Mouse (Mus musculus) neural tube, embryonic 11.5 days (tissue): ENCODE measurements around the gene Ccdc116. TPM values are rescaled to one million over a fixed set of nuclear protein-coding genes. Genes with fewer than 3 reads are reported as not detected.
A peak's percentile ranks its signal among the peaks of the same experiment; 100 is the strongest.

Experiments
- ATAC-seq: fragments of 200-750 bp; cut with Nextera tagmentation; 2 replicates; pipeline ENCODE4 v1.8.0; 2017; ENCODE audit warnings: moderate number of reproducible peaks, mild to moderate bottlenecking, moderate TSS enrichment, moderate library complexity; ENCODE audit not compliant: insufficient read depth, low FRiP score, low TSS enrichment
- DNase-seq: peaks from one replicate; pipeline ENCODE4 v3.0.0-alpha.2; 2015; ENCODE audit warnings: low spot score
- H3K27ac ChIP-seq: fragments of 300-500 bp; sonication (generic); 2 replicates; pipeline ENCODE4 v1.5.1; 2014; ENCODE audit warnings: low read depth, mild to moderate bottlenecking, low read length
- H3K27me3 ChIP-seq: fragments of 300-500 bp; sonication (generic); 2 replicates; pipeline ENCODE4 v1.6.1; 2014; ENCODE audit warnings: mild to moderate bottlenecking, low read length, mixed read lengths; ENCODE audit not compliant: control insufficient read depth, insufficient read depth
- H3K36me3 ChIP-seq: fragments of 300-500 bp; sonication (generic); 2 replicates; pipeline ENCODE4 v1.6.1; 2014; ENCODE audit warnings: mild to moderate bottlenecking, low read length, moderate library complexity, mixed read lengths; ENCODE audit not compliant: control insufficient read depth, insufficient read depth
- H3K4me1 ChIP-seq: fragments of 300-500 bp; sonication (generic); 2 replicates; pipeline ENCODE4 v1.6.1; 2014; ENCODE audit warnings: low read length, mixed read lengths; ENCODE audit not compliant: control insufficient read depth, insufficient read depth
- H3K4me2 ChIP-seq: fragments of 300-500 bp; sonication (generic); 2 replicates; pipeline ENCODE4 v1.6.1; 2014; ENCODE audit warnings: low read depth, mild to moderate bottlenecking, moderate library complexity
- H3K4me3 ChIP-seq: fragments of 300-500 bp; sonication (generic); 2 replicates; pipeline ENCODE4 v1.5.1; 2014; ENCODE audit warnings: low read depth, low read length
- H3K9ac ChIP-seq: fragments of 300-500 bp; sonication (generic); 2 replicates; pipeline ENCODE4 v1.6.1; 2014; ENCODE audit warnings: mild to moderate bottlenecking, low read length
- H3K9me3 ChIP-seq: fragments of 300-500 bp; sonication (generic); 2 replicates; pipeline ENCODE4 v1.6.1; 2016; ENCODE audit warnings: low read length; ENCODE audit not compliant: control insufficient read depth
- WGBS: fragments of 180-500 bp; shearing (Covaris S2); extraction: QIAGEN DNeasy Blood & Tissue Kit; methylation state at CpG from one replicate; pipeline ENCODE4 v1.1.7; 2014; 5-methylcytosine and 5-hydroxymethylcytosine counted together
- polyA plus RNA-seq: library from polyadenylated mRNA; unstranded; fragments of >200 nt; fragmentation: Nextera tagmentation; extraction: Ambion mirVana; gene quantifications from 2 replicates; pipeline ENCODE4 v1.2.1, GENCODE M21; 2014

The Ccdc116 gene
- polyA plus RNA-seq, 1 experiment from 2014 or later, result 0.97 TPM

GRCm38 (mm10) chr16:17137355-17137754 lies 9.7 kb downstream of the Ccdc116 start:
- H3K27ac ChIP-seq, result no peak overlapping the region
- DNase-seq (no peak), ATAC-seq (no peak)
- H3K9ac ChIP-seq, result no peak overlapping the region
- no peaks in the 10 kb centered on the region for H3K27me3 ChIP-seq
- no peaks in the 10 kb centered on the region for H3K9me3 ChIP-seq
- no peaks in the 10 kb centered on the region for H3K4me1 ChIP-seq
- no peaks in the 10 kb centered on the region for H3K36me3 ChIP-seq
- 86% methylated on average over 15 of the region's 15 CpGs for WGBS
- H3K4me3 ChIP-seq, result no peak overlapping the region
- no peak overlapping the region for H3K4me2 ChIP-seq

DNA sequence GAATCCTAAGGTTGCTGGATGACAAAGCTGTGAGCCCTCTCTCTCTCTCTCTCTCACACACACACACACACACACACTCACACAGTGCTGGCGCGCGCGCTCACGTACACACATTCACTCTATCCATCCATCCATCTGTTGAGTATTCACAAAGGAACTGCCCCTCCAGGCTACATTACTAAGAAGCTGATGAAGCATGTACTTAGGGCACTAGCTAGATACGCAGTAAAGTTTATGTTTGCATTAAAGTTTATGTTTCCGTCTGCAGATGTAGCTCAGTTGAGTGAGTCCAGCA lies 14.2 kb downstream of the Ccdc116 start:
- ATAC-seq (no peak), DNase-seq (no peak)
- no peaks in the 10 kb centered on the region for H3K9me3 ChIP-seq
- H3K9ac ChIP-seq, result peak overlapping the region; percentile 52; the same call in 1 of the 2 replicates
- H3K36me3 ChIP-seq, result no peaks in the 10 kb centered on the region
- 44% methylated on average over 7 of the region's 7 CpGs for WGBS
- peak overlapping the region; percentile 82 for H3K4me2 ChIP-seq
- peaks cover 2% of the 10 kb centered on the region; the same call in 1 of the 2 replicates for H3K4me1 ChIP-seq
- H3K27me3 ChIP-seq, result no peaks in the 10 kb centered on the region
- H3K4me3 ChIP-seq, result peak overlapping the region; percentile 69
- H3K27ac ChIP-seq, result no peak overlapping the region

GRCm38 (mm10) chr16:17132089-17132905 lies 14.7 kb downstream of the Ccdc116 start, which contains the start of gene Sdf2l1:
TSS of gene Sdf2l1 (minus strand) at chr16:17132383.
- Histone ChIP-seq H3K4me1 (peaks cover 2% of the 10 kb centered on the region; the same call in 1 of the 2 replicates), H3K9ac (peak within 1 kb of the TSS; percentile 75), H3K9me3 (no peaks in the 10 kb centered on the region), H3K4me3 (peak within 1 kb of the TSS; percentile 69), H3K27ac (peak within 1 kb of the TSS; percentile 76), H3K36me3 (no peaks in the 10 kb centered on the region), H3K27me3 (no peaks in the 10 kb centered on the region), H3K4me2 (peak within 1 kb of the TSS; percentile 82)
- peak; percentile 99 for ATAC-seq
- under 1% methylated on average over 47 of the region's 47 CpGs for WGBS
- peak; percentile 99 for DNase-seq

GRCm38 (mm10) chr16:17131191-17132088 lies 15.6 kb downstream of the Ccdc116 start:
- H3K4me1 ChIP-seq, result peaks cover 2% of the 10 kb centered on the region; the same call in 1 of the 2 replicates
- DNase-seq, result peak; percentile 23
- H3K9me3 ChIP-seq, result no peaks in the 10 kb centered on the region
- WGBS, result 3% methylated on average over 43 of the region's 43 CpGs
- H3K4me2 ChIP-seq, result peak overlapping the region; percentile 82
- peak overlapping the region; percentile 76 for H3K27ac ChIP-seq
- H3K27me3 ChIP-seq, result no peaks in the 10 kb centered on the region
- H3K9ac ChIP-seq, result peak overlapping the region; percentile 75
- no peaks in the 10 kb centered on the region for H3K36me3 ChIP-seq
- peak; percentile 86; the same call in 1 of the 2 replicates for ATAC-seq
- H3K4me3 ChIP-seq, result peak overlapping the region; percentile 69

DNA sequence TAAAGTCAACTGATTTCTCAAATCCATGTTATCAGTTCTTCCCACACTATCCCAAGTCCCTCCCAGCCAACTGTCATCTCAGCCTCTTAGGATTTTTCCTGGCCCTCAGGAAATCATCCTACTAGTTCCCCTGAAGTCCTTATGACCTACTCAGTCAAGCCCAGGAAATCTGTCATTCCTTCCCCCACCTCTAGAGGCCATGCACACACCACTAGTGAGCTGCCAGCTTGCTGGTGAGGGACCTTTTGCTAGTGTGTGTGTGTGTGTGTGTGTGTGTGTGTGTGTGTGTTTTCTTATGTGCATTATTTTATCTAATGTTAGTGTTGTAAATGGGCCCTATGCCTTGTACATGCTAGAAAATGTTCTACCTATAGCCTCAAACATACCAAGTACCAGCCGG lies 19.7 kb downstream of the Ccdc116 start:
- Histone ChIP-seq H3K4me3 (no peak overlapping the region), H3K27me3 (no peaks in the 10 kb centered on the region), H3K4me2 (no peak overlapping the region), H3K4me1 (peaks cover 10% of the 10 kb centered on the region), H3K9me3 (no peaks in the 10 kb centered on the region), H3K27ac (no peak overlapping the region), H3K36me3 (no peaks in the 10 kb centered on the region), H3K9ac (no peak overlapping the region)
- no peak for DNase-seq
- WGBS, result 97% methylated on average over 1 of the region's 1 CpGs
- ATAC-seq, result no peak

DNA sequence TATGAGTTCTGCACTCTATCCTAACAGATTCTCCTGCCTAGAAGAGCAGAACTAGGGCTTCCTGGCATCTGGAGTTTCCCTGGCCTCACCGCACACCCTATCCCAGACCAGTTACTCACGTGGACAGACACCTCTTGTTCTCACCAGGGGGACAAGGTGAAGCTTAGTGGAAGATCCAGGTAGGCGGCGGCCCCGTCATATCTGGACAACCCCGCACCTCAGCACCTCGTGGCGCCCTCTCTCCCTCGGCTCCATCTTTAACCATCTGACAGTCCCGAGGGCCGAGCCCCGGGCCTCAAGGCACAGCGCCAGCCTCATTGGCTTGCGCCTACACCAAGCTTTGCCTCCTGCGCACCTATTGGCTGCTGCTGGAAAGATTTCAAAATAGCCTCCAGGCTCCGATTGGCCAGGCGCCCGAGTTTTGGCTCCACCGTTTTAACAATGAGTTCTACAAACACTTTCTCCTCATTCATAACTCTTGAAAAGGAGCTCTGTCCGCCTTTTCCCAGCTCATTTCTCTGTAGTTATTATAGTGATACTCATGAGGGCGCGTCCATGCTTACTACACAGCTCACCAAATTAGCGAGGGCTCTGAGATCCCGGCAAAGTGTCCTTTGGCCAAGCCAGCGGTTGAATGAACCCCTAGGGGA lies 22.0 kb downstream of the Ccdc116 start, which contains the start of gene 2610318N02Rik:
Gene 2610318N02Rik (minus strand): TSS at position 297 of the 650 bp plus-strand sequence.
- peaks cover 2% of the 10 kb centered on the region; the same call in 1 of the 2 replicates for H3K36me3 ChIP-seq
- WGBS, result under 1% methylated on average over 25 of the region's 25 CpGs
- peaks cover 11% of the 10 kb centered on the region; the same call in 1 of the 2 replicates for H3K4me1 ChIP-seq
- H3K9ac ChIP-seq, result peak within 1 kb of the TSS; percentile 75
- no peaks in the 10 kb centered on the region for H3K9me3 ChIP-seq
- peak within 1 kb of the TSS; percentile 70 for H3K4me3 ChIP-seq
- H3K4me2 ChIP-seq, result peak within 1 kb of the TSS; percentile 93
- peak within 1 kb of the TSS; percentile 64 for H3K27ac ChIP-seq
- peak; percentile 92 for DNase-seq
- no peaks in the 10 kb centered on the region for H3K27me3 ChIP-seq
- peak; percentile 96 for ATAC-seq

- Histone ChIP-seq H3K27me3 (no peaks in the 10 kb centered on the region), H3K9ac (peak overlapping the region; percentile 75), H3K36me3 (peaks cover 7% of the 10 kb centered on the region; the same call in 1 of the 2 replicates), H3K4me2 (peak overlapping the region; percentile 93), H3K4me1 (peaks cover 11% of the 10 kb centered on the region; the same call in 1 of the 2 replicates), H3K9me3 (no peaks in the 10 kb centered on the region), H3K4me3 (peak overlapping the region; percentile 70), H3K27ac (peak overlapping the region; percentile 64)
- ATAC-seq (peak; percentile 27), DNase-seq (peak; percentile 72)
- WGBS, result 1% methylated on average over 22 of the region's 22 CpGs
Measured at GRCm38 (mm10) chr16:17124119-17124870, 22.7 kb downstream of the Ccdc116 start.
